Mouse (Mus musculus): ENCODE measurements around the gene Lrp5.
A peak's percentile ranks its signal among the peaks of the same experiment; 100 is the strongest.
"Not testable (repeated sequence)": the region's sequence is repeated elsewhere in the genome, so short reads cannot be mapped to it uniquely, and the experiment has no call there.

Lrp5 gene

GRCm38 (mm10) chr19:3657947-3658346 lies 28.4 kb downstream of the Lrp5 start:
- DNase-seq (ENCODE audit: low read depth in 2 of 2, low spot score in 2 of 2), result no peak

GRCm38 (mm10) chr19:3657065-3657464 lies 29.3 kb downstream of the Lrp5 start:
- not testable (repeated sequence) for DNase-seq (ENCODE audit: low read depth in 2 of 2, low spot score in 2 of 2)

- no peak for DNase-seq (ENCODE audit: low read depth in 2 of 2, low spot score in 2 of 2)
Observed at GRCm38 (mm10) chr19:3656144-3656543, 30.2 kb downstream of the Lrp5 start.

- peak in 1 of 2 experiments; percentile 19 for DNase-seq (ENCODE audit: low read depth in 2 of 2, low spot score in 2 of 2)
Observed at GRCm38 (mm10) chr19:3654940-3655339, 31.4 kb downstream of the Lrp5 start.

GRCm38 (mm10) chr19:3654058-3654457 lies 32.3 kb downstream of the Lrp5 start:
- DNase-seq (ENCODE audit: low read depth in 2 of 2, low spot score in 2 of 2), result no peak

GRCm38 (mm10) chr19:3653508-3653907 lies 32.9 kb downstream of the Lrp5 start:
- no peak for DNase-seq (ENCODE audit: low read depth in 2 of 2, low spot score in 2 of 2)

GRCm38 (mm10) chr19:3651989-3652388 lies 34.4 kb downstream of the Lrp5 start:
- no peak for DNase-seq (ENCODE audit: low read depth in 2 of 2, low spot score in 2 of 2)

GRCm38 (mm10) chr19:3651220-3651619 lies 35.1 kb downstream of the Lrp5 start:
- no peak for DNase-seq (ENCODE audit: low read depth in 2 of 2, low spot score in 2 of 2)

GRCm38 (mm10) chr19:3650448-3650847 lies 35.9 kb downstream of the Lrp5 start:
- DNase-seq (ENCODE audit: low read depth in 2 of 2, low spot score in 2 of 2), result no peak

GRCm38 (mm10) chr19:3648830-3649450 lies 37.4 kb downstream of the Lrp5 start:
- no peak for DNase-seq (ENCODE audit: low read depth in 2 of 2, low spot score in 2 of 2)

GRCm38 (mm10) chr19:3647999-3648398 lies 38.4 kb downstream of the Lrp5 start:
- no peak for DNase-seq (ENCODE audit: low read depth in 2 of 2, low spot score in 2 of 2)

GRCm38 (mm10) chr19:3645813-3646212 lies 40.6 kb downstream of the Lrp5 start:
- DNase-seq (ENCODE audit: low read depth in 2 of 2, low spot score in 2 of 2), result no peak

- DNase-seq (ENCODE audit: low read depth in 2 of 2, low spot score in 2 of 2), result no peak
Observed at GRCm38 (mm10) chr19:3645318-3645717, 41.0 kb downstream of the Lrp5 start.

GRCm38 (mm10) chr19:3639561-3639960 lies 46.8 kb downstream of the Lrp5 start:
- DNase-seq (ENCODE audit: low read depth in 2 of 2, low spot score in 2 of 2), result no peak

- no peak for DNase-seq (ENCODE audit: low read depth in 2 of 2, low spot score in 2 of 2)
Observed at GRCm38 (mm10) chr19:3638698-3639097, 47.7 kb downstream of the Lrp5 start.

GRCm38 (mm10) chr19:3632018-3632417 lies 54.3 kb downstream of the Lrp5 start:
- DNase-seq (ENCODE audit: low read depth in 2 of 2, low spot score in 2 of 2), result no peak

- DNase-seq (ENCODE audit: low read depth in 2 of 2, low spot score in 2 of 2), result no peak
Observed at GRCm38 (mm10) chr19:3631431-3631830, 54.9 kb downstream of the Lrp5 start.

- no peak for DNase-seq (ENCODE audit: low read depth in 2 of 2, low spot score in 2 of 2)
Observed at GRCm38 (mm10) chr19:3630486-3630885, 55.9 kb downstream of the Lrp5 start.

GRCm38 (mm10) chr19:3630027-3630426 lies 56.3 kb downstream of the Lrp5 start:
- no peak for DNase-seq (ENCODE audit: low read depth in 2 of 2, low spot score in 2 of 2)

- DNase-seq (ENCODE audit: low read depth in 2 of 2, low spot score in 2 of 2), result no peak
Observed at GRCm38 (mm10) chr19:3628223-3628622, 58.1 kb downstream of the Lrp5 start.

- no peak for DNase-seq (ENCODE audit: low read depth in 2 of 2, low spot score in 2 of 2)
Observed at GRCm38 (mm10) chr19:3625111-3625510, 61.3 kb downstream of the Lrp5 start.

GRCm38 (mm10) chr19:3623824-3624223 lies 62.5 kb downstream of the Lrp5 start:
- peak; percentile 35 to 46 for DNase-seq (ENCODE audit: low read depth in 2 of 2, low spot score in 2 of 2)

GRCm38 (mm10) chr19:3623294-3623693 lies 63.1 kb downstream of the Lrp5 start:
- no peak for DNase-seq (ENCODE audit: low read depth in 2 of 2, low spot score in 2 of 2)

All from CD8-positive naive resting alpha-beta T cell, adult 2 months (primary cell).